Mouse (Mus musculus): ENCODE results near the gene Lias. TPM values are rescaled to one million over a fixed set of nuclear protein-coding genes. Genes with fewer than 3 reads are reported as not detected.

The Lias gene
- total RNA-seq (2012; rRNA removed) = 52.4 and 55.3 TPM in 2 replicates
- polyA plus RNA-seq (2012; ENCODE audit: insufficient read depth in 1 of 2, insufficient read length in 2 of 2, low read depth in 1 of 2, low replicate concordance in 2 of 2, missing spikeins in 1 of 2) = 10 to 100 TPM in 1 of 2 experiments, not detected in 1; 47.1 TPM

GRCm38 (mm10) chr5:65390648-65391644 lies at the start of gene Lias, which contains the start of gene Rpl9:
Gene Lias (plus strand): TSS chr5:65391497.
Gene Rpl9 (minus strand): TSS chr5:65391444.
- H3K36me3 ChIP-seq (ENCODE audit: control insufficient read depth in 1 of 2, insufficient read depth in 2 of 2, low read length in 2 of 2) = peaks cover 16 to 19% of the 10 kb centered on the region in 2 experiments
- H3K4me1 ChIP-seq (ENCODE audit: control insufficient read depth in 1 of 2, insufficient read depth in 2 of 2, low read length in 2 of 2) = peaks cover 2 to 7% of the 10 kb centered on the region in 2 experiments; a peak in 3 of 4 replicates
- TF ChIP-seq ETS1 (IDR thresholded peaks at IDR 0.05; ENCODE audit: low read depth, low read length) = peak; percentile 65
- peak; percentile 93 for TF ChIP-seq MAX (IDR thresholded peaks at IDR 0.05; ENCODE audit: low read length)
- peak; percentile 98 for TF ChIP-seq MYC (IDR thresholded peaks at IDR 0.05; ENCODE audit: low read depth, low read length)
- TF ChIP-seq ZMIZ1 (IDR thresholded peaks at IDR 0.05; ENCODE audit: low read depth, low read length) = peak; percentile 91
- TF ChIP-seq EP300 (IDR thresholded peaks at IDR 0.05; ENCODE audit: low read depth in 1 of 2, low read length in 2 of 2) = no peak
- TF ChIP-seq MAZ (IDR thresholded peaks at IDR 0.05; ENCODE audit: low read depth, low read length) = peak; percentile 59; the same call in 1 of the 2 replicates
- peak; percentile 92 for TF ChIP-seq MXI1 (IDR thresholded peaks at IDR 0.05; ENCODE audit: low read depth, low read length)
- TF ChIP-seq KAT2A (conservative IDR thresholded peaks at IDR 0.05; ENCODE audit: low read depth, low read length) = peak; percentile 94
- TF ChIP-seq GATA1 (IDR thresholded peaks at IDR 0.05; ENCODE audit: low read depth, low read length) = no peak
- no peak for TF ChIP-seq USF1 (IDR thresholded peaks at IDR 0.05; ENCODE audit: low read depth, low read length)
- TF ChIP-seq MEF2A (IDR thresholded peaks at IDR 0.05; ENCODE audit: extremely low read depth, insufficient replicate concordance, low read depth, low read length, poor library complexity, severe bottlenecking) = no peak
- peak; percentile 84; the same call in 1 of the 2 replicates for TF ChIP-seq JUND (IDR thresholded peaks at IDR 0.05; ENCODE audit: low read depth, low read length)
- TF ChIP-seq RAD21 (IDR thresholded peaks at IDR 0.05; ENCODE audit: low read depth, low read length) = no peak
- TF ChIP-seq CHD1 (IDR thresholded peaks at IDR 0.05; ENCODE audit: low read depth, low read length) = peak; percentile 67; the same call in 1 of the 2 replicates
- no peak; the same call in 1 of the 2 replicates for TF ChIP-seq GABPA (IDR thresholded peaks at IDR 0.05; ENCODE audit: low read depth, low read length)
- TF ChIP-seq CHD2 (IDR thresholded peaks at IDR 0.05; ENCODE audit: low read length) = no peak
- TF ChIP-seq POLR2A (IDR thresholded peaks at IDR 0.05; ENCODE audit: control insufficient read depth in 1 of 2, insufficient read depth in 1 of 2, low read depth in 1 of 2, low read length in 2 of 2, poor library complexity in 1 of 2) = peak; percentile 92 to 98
- TF ChIP-seq CTCF (IDR thresholded peaks at IDR 0.05 in 2 of 3, conservative IDR thresholded peaks at IDR 0.05 in 1 of 3; ENCODE audit: control insufficient read depth in 1 of 3, insufficient read depth in 1 of 3, low read depth in 2 of 3, low read length in 3 of 3, poor library complexity in 1 of 3, severe bottlenecking in 1 of 3) = peak in 1 of 3 experiments; percentile 10; a peak in 1 of 6 replicates
- TF ChIP-seq SMC3 (IDR thresholded peaks at IDR 0.05; ENCODE audit: low read depth, low read length) = no peak
- TF ChIP-seq E2F4 (IDR thresholded peaks at IDR 0.05; ENCODE audit: borderline replicate concordance, low read depth, low read length) = no peak; the same call in 1 of the 2 replicates
- peak; percentile 78; the same call in 1 of the 2 replicates for TF ChIP-seq POLR2AphosphoS5 (IDR thresholded peaks at IDR 0.05; ENCODE audit: borderline replicate concordance, low read depth, low read length)
- peak; percentile 99 for TF ChIP-seq NELFE (IDR thresholded peaks at IDR 0.05; ENCODE audit: low read depth, low read length)
- TF ChIP-seq USF2 (IDR thresholded peaks at IDR 0.05; ENCODE audit: borderline replicate concordance in 1 of 2, insufficient read depth in 1 of 2, low read depth in 1 of 2, low read length in 2 of 2) = no peak
- TF ChIP-seq BHLHE40 (IDR thresholded peaks at IDR 0.05; ENCODE audit: borderline replicate concordance, low read depth, low read length) = no peak
- 0 out of 2 replicates have a peak, but pooled peaks have one; percentile 26 for TF ChIP-seq NRF1 (IDR thresholded peaks at IDR 0.05; ENCODE audit: insufficient read depth, low read depth, low read length, poor library complexity, severe bottlenecking)
- no peak for TF ChIP-seq MYB (IDR thresholded peaks at IDR 0.05; ENCODE audit: low read depth, low read length)
- TF ChIP-seq TBP (IDR thresholded peaks at IDR 0.05; ENCODE audit: low read depth, low read length) = peak; percentile 98
- TF ChIP-seq HCFC1 (IDR thresholded peaks at IDR 0.05; ENCODE audit: low read depth, low read length) = peak; percentile 99
- TF ChIP-seq TCF12 (IDR thresholded peaks at IDR 0.05; ENCODE audit: low read depth, low read length) = peak; percentile 87
- TF ChIP-seq RCOR1 (IDR thresholded peaks at IDR 0.05; ENCODE audit: low read depth, low read length) = no peak
- no peak for TF ChIP-seq MAFK (IDR thresholded peaks at IDR 0.05; ENCODE audit: borderline replicate concordance, low read depth, low read length)
- no peak for TF ChIP-seq TAL1 (IDR thresholded peaks at IDR 0.05; ENCODE audit: low read length)
- peak; percentile 79 for TF ChIP-seq ELF1 (IDR thresholded peaks at IDR 0.05; ENCODE audit: low read depth, low read length)
- peak; percentile 99 for TF ChIP-seq SIN3A (IDR thresholded peaks at IDR 0.05; ENCODE audit: low read length)

More at GRCm38 (mm10) chr5:65390648-65391644, at the start of gene Lias, which contains the start of gene Rpl9:
- Histone ChIP-seq H3K27me3 (ENCODE audit: control insufficient read depth in 1 of 2, insufficient read depth in 2 of 2, low read length in 2 of 2) (no peaks in the 10 kb centered on the region), H3K4me3 (ENCODE audit: control insufficient read depth in 1 of 2, insufficient read depth in 1 of 2, low read depth in 2 of 2, low read length in 2 of 2) (peak within 1 kb of the TSS; percentile 72 to 96), H3K9me3 (replicated peaks; ENCODE audit: insufficient read depth, low read length) (no peaks in the 10 kb centered on the region), H3K79me2 (ENCODE audit: control insufficient read depth, insufficient read depth, low read length, poor library complexity) (peaks cover 31% of the 10 kb centered on the region), H3K9ac (ENCODE audit: control insufficient read depth, low read depth, low read length, poor library complexity, severe bottlenecking) (peak within 1 kb of the TSS; percentile 96), H3K27ac (ENCODE audit: control insufficient read depth, low read depth, low read length) (peak within 1 kb of the TSS; percentile 80)
- DNase-seq (ENCODE audit: low read depth, low spot score) = peak; percentile 99

Data from MEL (cell line).